Mouse (Mus musculus) lung, adult 2 months (tissue): ENCODE results near the gene Tarbp1.

Source experiments
- CTCF ChIP-seq: fragments of 200-500 bp; IDR thresholded peaks from 2 replicates; pipeline ENCODE4 v1.5.1; 2011; ENCODE audit warnings: mild to moderate bottlenecking, low read length, control low read depth; ENCODE audit not compliant: insufficient read depth
- POLR2A ChIP-seq: fragments of 200-500 bp; IDR thresholded peaks from 2 replicates; pipeline ENCODE4 v1.6.1; 2011; ENCODE audit warnings: low read depth, mild to moderate bottlenecking, control low read depth, low read length, borderline replicate concordance; ENCODE audit errors: extremely low read depth

DNA sequence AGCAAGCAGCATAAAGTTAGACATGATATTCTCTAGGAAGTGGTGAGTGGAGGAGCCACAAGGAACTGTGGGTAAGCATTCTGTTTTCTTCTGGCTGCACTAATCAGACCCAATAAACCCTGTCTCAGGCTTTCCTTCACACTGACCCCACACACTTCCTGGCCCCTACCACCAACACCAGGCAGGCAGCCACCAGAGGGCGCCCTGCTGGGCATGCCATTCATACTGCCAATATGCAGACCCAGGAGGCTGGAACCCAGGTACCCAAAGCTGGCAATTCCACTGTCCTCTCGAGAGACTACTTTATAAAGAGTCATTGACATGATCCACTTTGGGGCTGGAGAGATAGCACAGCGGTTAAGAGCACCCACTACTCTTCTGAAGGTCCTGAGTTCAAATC is 14.6 kb downstream of the Tarbp1 start:
- peak; percentile 52 for TF ChIP-seq CTCF
- no peak for TF ChIP-seq POLR2A
